Mouse (Mus musculus): ENCODE data around the gene Cers3.

- no peak for TF ChIP-seq CTCF (IDR thresholded peaks at IDR 0.05)
- no peak for TF ChIP-seq POLR2A (IDR thresholded peaks at IDR 0.05; ENCODE audit: insufficient read depth, low read depth, low read length)
These were observed 10.5 kb downstream of the Cers3 start for GRCm38 (mm10) chr7:66753816-66754215.

All from heart, adult 2 months (tissue).